ENCODE assay signal across 16 mouse cellular contexts in the genomic region with DNA sequence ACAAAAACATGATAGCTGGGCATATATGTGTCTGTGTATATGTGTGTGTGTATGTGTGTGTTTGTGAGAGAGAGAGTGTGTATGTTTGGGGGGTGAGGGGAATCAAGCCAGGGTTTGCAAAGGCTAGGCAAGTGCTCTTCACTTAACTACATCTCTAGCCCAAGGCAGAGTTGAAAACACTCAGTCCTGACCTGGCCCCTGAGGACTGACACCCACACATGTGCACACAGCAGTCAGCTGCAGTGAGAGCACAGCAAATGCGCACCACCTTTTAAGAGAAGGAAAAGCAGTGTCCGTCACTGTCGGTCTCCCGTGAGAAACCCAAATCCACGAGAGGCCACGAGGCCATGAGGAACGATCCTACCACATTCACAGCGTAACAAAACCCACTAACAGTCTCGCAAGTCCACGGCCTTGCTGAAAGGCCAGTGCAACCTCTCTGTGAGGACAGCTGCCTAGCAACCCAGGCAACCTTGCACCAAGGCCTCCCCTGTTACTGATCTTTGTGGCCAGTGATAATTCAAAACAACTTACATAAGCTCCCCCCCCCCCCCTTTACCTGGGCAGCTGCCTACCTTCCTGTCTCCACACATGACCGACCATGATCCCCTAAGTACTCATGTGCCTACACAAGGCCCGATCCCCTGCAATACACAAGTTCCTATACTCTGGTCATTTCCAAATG. TPM values are rescaled to one million over a fixed set of nuclear protein-coding genes. Genes with fewer than 3 reads are reported as not detected.
DNase-seq lines count a peak whose midpoint lies in the region; ATAC-seq and TF ChIP-seq lines count a peak whose summit lies in the region.
"Had no signal": no experiment of that assay in that cellular context is flagged by ENCODE, and none has a peak within 500 bp of the region (broad histone marks: within the 10 kb centered on the region; RNA-seq: fewer than 3 reads in every experiment).

No protein-coding gene starts in this region.

- no peak for ATAC-seq in liver, embryonic 15.5 days (ENCODE audit: insufficient read depth)
- ATAC-seq in liver, embryonic 12.5 days, result no peak
- no peak for ATAC-seq in stomach, embryonic 16.5 days (ENCODE audit: insufficient read depth, low FRiP score)
- ATAC-seq: inflammation-experienced regulatory T-cells, adult 6 months; Patski had no signal

- H3K27me3 ChIP-seq in liver, embryonic 15.5 days, result no peaks in the 10 kb centered on the region
- no peaks in the 10 kb centered on the region for H3K27me3 ChIP-seq in liver, embryonic 12.5 days (replicated peaks)
- no peaks in the 10 kb centered on the region for H3K27me3 ChIP-seq in stomach, embryonic 16.5 days (ENCODE audit: control insufficient read depth, insufficient read depth, low read length)
- H3K27me3 ChIP-seq: forebrain, embryonic 12.5 days; midbrain, embryonic 12.5 days; Patski had no signal

- intact Hi-C loops in gastrocnemius, adult 2 months (cut with DNase I), result no loop called here
- intact Hi-C loops in gastrocnemius, postnatal 36 days (cut with DNase I), result no loop called here

- H3K9me3 ChIP-seq in liver, embryonic 15.5 days (replicated peaks), result no peaks in the 10 kb centered on the region
- no peaks in the 10 kb centered on the region for H3K9me3 ChIP-seq in liver, embryonic 12.5 days (replicated peaks)
- no peaks in the 10 kb centered on the region for H3K9me3 ChIP-seq in stomach, embryonic 16.5 days (replicated peaks; ENCODE audit: control insufficient read depth, low read length)
- H3K9me3 ChIP-seq: forebrain, embryonic 12.5 days; midbrain, embryonic 12.5 days had no signal

- peaks cover 36% of the 10 kb centered on the region for H3K36me3 ChIP-seq in liver, embryonic 15.5 days (replicated peaks)
- H3K36me3 ChIP-seq in liver, embryonic 12.5 days, result peaks cover 61% of the 10 kb centered on the region
- no peaks in the 10 kb centered on the region for H3K36me3 ChIP-seq in stomach, embryonic 16.5 days (ENCODE audit: control insufficient read depth, insufficient read depth, low read length)

- H3K4me1 ChIP-seq in liver, embryonic 15.5 days (replicated peaks), result peaks cover 30% of the 10 kb centered on the region
- peaks cover 41% of the 10 kb centered on the region for H3K4me1 ChIP-seq in liver, embryonic 12.5 days
- peaks cover 24% of the 10 kb centered on the region; the same call in 1 of the 2 replicates for H3K4me1 ChIP-seq in stomach, embryonic 16.5 days (ENCODE audit: control insufficient read depth, insufficient read depth, low read length)
- H3K4me1 ChIP-seq: forebrain, embryonic 12.5 days; midbrain, embryonic 12.5 days had no signal

- H3K27ac ChIP-seq in gastrocnemius, adult 2 months, result peak overlapping the region; percentile 44
- H3K27ac ChIP-seq in liver, embryonic 15.5 days (replicated peaks), result 0 out of 2 replicates have a peak overlapping the region, but pooled peaks have one; percentile 19
- no peak overlapping the region for H3K27ac ChIP-seq in liver, embryonic 12.5 days
- H3K27ac ChIP-seq in stomach, embryonic 16.5 days (ENCODE audit: low read length), result peak overlapping the region; percentile 73
- H3K27ac ChIP-seq: midbrain, embryonic 12.5 days had no signal

- H3K9ac ChIP-seq in liver, embryonic 15.5 days, result no peak overlapping the region
- no peak overlapping the region for H3K9ac ChIP-seq in liver, embryonic 12.5 days
- H3K9ac ChIP-seq in stomach, embryonic 16.5 days (ENCODE audit: low read length), result no peak overlapping the region
- H3K9ac ChIP-seq: forebrain, embryonic 12.5 days; midbrain, embryonic 12.5 days had no signal

- DNase-seq in gastrocnemius, adult 2 months, result no peak
- DNase-seq in gastrocnemius, postnatal 36 days, result no peak
- peak; percentile 52 for DNase-seq in adrenal gland, postnatal 25 days
- no peak for DNase-seq in gastrocnemius, postnatal 10 days
- DNase-seq in B cell, adult 2 months, result no peak
- DNase-seq: cerebellum, adult 8-10 months; lung, postnatal 4 days; right cerebral cortex, postnatal 14 days; thymus, postnatal 25 days had no signal

- H3K4me3 ChIP-seq in gastrocnemius, adult 2 months, result no peak overlapping the region
- H3K4me3 ChIP-seq in liver, embryonic 15.5 days (replicated peaks), result no peak overlapping the region
- no peak overlapping the region for H3K4me3 ChIP-seq in liver, embryonic 12.5 days
- H3K4me3 ChIP-seq in stomach, embryonic 16.5 days (replicated peaks; ENCODE audit: low read length), result no peak overlapping the region
- H3K4me3 ChIP-seq: forebrain, embryonic 12.5 days; midbrain, embryonic 12.5 days had no signal

- 83% methylated on average over 12 of the region's 12 CpGs for WGBS in liver, embryonic 15.5 days (ENCODE audit: insufficient replicate concordance)
- 82% methylated on average over 12 of the region's 12 CpGs for WGBS in liver, embryonic 12.5 days (ENCODE audit: insufficient replicate concordance)
- WGBS in stomach, embryonic 16.5 days, result 68% methylated on average over 12 of the region's 12 CpGs

- no peak for TF ChIP-seq CTCF in gastrocnemius, adult 2 months (IDR thresholded peaks at IDR 0.05)

- H3K4me2 ChIP-seq in liver, embryonic 15.5 days, result no peak overlapping the region
- H3K4me2 ChIP-seq in liver, embryonic 12.5 days, result no peak overlapping the region
- no peak overlapping the region for H3K4me2 ChIP-seq in stomach, embryonic 16.5 days (ENCODE audit: low read depth, low read length)
- H3K4me2 ChIP-seq: forebrain, embryonic 12.5 days; midbrain, embryonic 12.5 days had no signal

RNA-seq across cellular contexts. Expression of a gene that starts 33.1 kb away (rescaled TPM):
- 10 to 100 TPM; 31.1 to 35.9 TPM for total RNA-seq in gastrocnemius, adult 2 months (2021)
- total RNA-seq in gastrocnemius, postnatal 36 days (2021), result 10 to 100 TPM; 28.0 to 31.4 TPM
- polyA plus RNA-seq in liver, embryonic 15.5 days (2015; fragmentation: Nextera tagmentation; extraction: Ambion mirVana), result 10.2 and 14.8 TPM in 2 replicates
- 25.1 and 26.4 TPM in 2 replicates for polyA plus RNA-seq in liver, embryonic 12.5 days (2016; fragmentation: Nextera tagmentation; extraction: Ambion mirVana)
- 105 and 111 TPM in 2 replicates for total RNA-seq in adrenal gland, postnatal 25 days (2021)
- 32.7 and 33.5 TPM in 2 replicates for polyA plus RNA-seq in stomach, embryonic 16.5 days (2015; fragmentation: Nextera tagmentation; extraction: Ambion mirVana)
- total RNA-seq in gastrocnemius, postnatal 10 days (2021), result 10 to 100 TPM; 45.4 to 49.7 TPM
